Mouse (Mus musculus) midbrain, embryonic 14.5 days (tissue): Measurements from ENCODE around the gene Faap24. TPM values are rescaled to one million over a fixed set of nuclear protein-coding genes. Genes with fewer than 3 reads are reported as not detected.

Experiments
- ATAC-seq: fragments of 200-750 bp; cut with Nextera tagmentation; 2 replicates; pipeline ENCODE4 v1.8.0; 2017; ENCODE audit warnings: moderate number of reproducible peaks, moderate library complexity; ENCODE audit not compliant: low FRiP score, low TSS enrichment
- DNase-seq: peaks from one replicate; pipeline ENCODE4 v3.0.0-alpha.2; 2015
- H3K27ac ChIP-seq: fragments of 300-500 bp; sonication (generic); replicated peaks from 2 replicates; pipeline ENCODE4 v1.5.1; 2014; ENCODE audit warnings: mild to moderate bottlenecking, low read depth, low read length, moderate library complexity
- H3K27me3 ChIP-seq: fragments of 300-500 bp; sonication (generic); 2 replicates; pipeline ENCODE4 v1.6.1; 2014; ENCODE audit warnings: low read length, control low read depth, mixed read lengths; ENCODE audit not compliant: control insufficient read depth, insufficient read depth
- H3K36me3 ChIP-seq: fragments of 300-500 bp; sonication (generic); 2 replicates; pipeline ENCODE4 v1.6.1; 2014; ENCODE audit warnings: low read length, control low read depth; ENCODE audit not compliant: control insufficient read depth, insufficient read depth
- H3K4me1 ChIP-seq: fragments of 300-500 bp; sonication (generic); 2 replicates; pipeline ENCODE4 v1.6.1; 2014; ENCODE audit warnings: mild to moderate bottlenecking, antibody characterized with exemption, low read length, control low read depth; ENCODE audit not compliant: control insufficient read depth, insufficient read depth
- H3K4me2 ChIP-seq: fragments of 300-500 bp; sonication (generic); 2 replicates; pipeline ENCODE4 v1.6.1; 2014; ENCODE audit warnings: mild to moderate bottlenecking, low read length, moderate library complexity
- H3K4me3 ChIP-seq: fragments of 300-500 bp; sonication (generic); replicated peaks from 2 replicates; pipeline ENCODE4 v1.5.1; 2014; ENCODE audit warnings: low read depth, low read length
- H3K9ac ChIP-seq: fragments of 300-500 bp; sonication (generic); replicated peaks from 2 replicates; pipeline ENCODE4 v1.6.1; 2014; ENCODE audit warnings: mild to moderate bottlenecking, low read length, moderate library complexity
- H3K9me3 ChIP-seq: fragments of 300-500 bp; sonication (generic); 2 replicates; pipeline ENCODE4 v1.6.1; 2016; ENCODE audit warnings: low read length, control low read depth, mixed read lengths; ENCODE audit not compliant: control insufficient read depth
- WGBS: fragments of 180-500 bp; shearing (Covaris S2); extraction: QIAGEN DNeasy Blood & Tissue Kit; methylation state at CpG from one replicate; pipeline ENCODE4 v1.1.7; 2014; 5-methylcytosine and 5-hydroxymethylcytosine counted together
- polyA plus RNA-seq: library from polyadenylated mRNA; unstranded; fragments of >200 nt; fragmentation: Nextera tagmentation; extraction: Ambion mirVana; gene quantifications from 2 replicates; pipeline ENCODE4 v1.2.1, GENCODE M21; 2014

Gene Faap24
- polyA plus RNA-seq, 1 experiment from 2014 or later, result 19.1 TPM

- no peak overlapping the region for H3K4me3 ChIP-seq
- H3K27me3 ChIP-seq, result no peaks in the 10 kb centered on the region
- no peak for ATAC-seq
- DNase-seq, result peak; percentile 29
- 87% methylated on average over 9 of the region's 9 CpGs for WGBS
- H3K4me1 ChIP-seq, result no peaks in the 10 kb centered on the region
- H3K27ac ChIP-seq, result no peak overlapping the region
- no peaks in the 10 kb centered on the region for H3K36me3 ChIP-seq
- H3K9me3 ChIP-seq, result no peaks in the 10 kb centered on the region
- H3K9ac ChIP-seq, result no peak overlapping the region
- no peak overlapping the region for H3K4me2 ChIP-seq
Observed at GRCm38 (mm10) chr7:35376623-35377022, 20.0 kb downstream of the Faap24 start.

- H3K36me3 ChIP-seq, result no peaks in the 10 kb centered on the region
- H3K27me3 ChIP-seq, result no peaks in the 10 kb centered on the region
- no peak overlapping the region for H3K4me2 ChIP-seq
- no peak overlapping the region for H3K27ac ChIP-seq
- no peaks in the 10 kb centered on the region for H3K4me1 ChIP-seq
- no peaks in the 10 kb centered on the region for H3K9me3 ChIP-seq
- WGBS, result 84% methylated on average over 7 of the region's 7 CpGs
- H3K9ac ChIP-seq, result no peak overlapping the region
- no peak for ATAC-seq
- DNase-seq, result no peak
- H3K4me3 ChIP-seq, result no peak overlapping the region
Observed at GRCm38 (mm10) chr7:35374265-35374664, 22.4 kb downstream of the Faap24 start.

GRCm38 (mm10) chr7:35373146-35373989 is 23.3 kb downstream of the Faap24 start:
- H3K27ac ChIP-seq, result no peak overlapping the region
- H3K4me2 ChIP-seq, result no peak overlapping the region
- DNase-seq (no peak), ATAC-seq (no peak)
- H3K9ac ChIP-seq, result no peak overlapping the region
- no peaks in the 10 kb centered on the region for H3K36me3 ChIP-seq
- no peaks in the 10 kb centered on the region for H3K27me3 ChIP-seq
- H3K4me3 ChIP-seq, result no peak overlapping the region
- H3K4me1 ChIP-seq, result no peaks in the 10 kb centered on the region
- WGBS, result 62% methylated on average over 16 of the region's 16 CpGs
- no peaks in the 10 kb centered on the region for H3K9me3 ChIP-seq

- Histone ChIP-seq H3K27ac (no peak overlapping the region), H3K4me2 (no peak overlapping the region), H3K36me3 (no peaks in the 10 kb centered on the region), H3K9ac (no peak overlapping the region), H3K27me3 (no peaks in the 10 kb centered on the region), H3K4me3 (no peak overlapping the region), H3K9me3 (no peaks in the 10 kb centered on the region), H3K4me1 (no peaks in the 10 kb centered on the region)
- ATAC-seq, result no peak
- no peak for DNase-seq
- WGBS, result 93% methylated on average over 14 of the region's 14 CpGs
Observed at GRCm38 (mm10) chr7:35372483-35373017, 24.1 kb downstream of the Faap24 start.

- no peaks in the 10 kb centered on the region for H3K27me3 ChIP-seq
- 11% methylated on average over 14 of the region's 14 CpGs for WGBS
- H3K4me3 ChIP-seq, result no peak overlapping the region
- no peak overlapping the region for H3K9ac ChIP-seq
- DNase-seq (peak; percentile 33), ATAC-seq (no peak)
- H3K4me2 ChIP-seq, result no peak overlapping the region
- H3K36me3 ChIP-seq, result no peaks in the 10 kb centered on the region
- H3K9me3 ChIP-seq, result no peaks in the 10 kb centered on the region
- no peaks in the 10 kb centered on the region for H3K4me1 ChIP-seq
- no peak overlapping the region for H3K27ac ChIP-seq
Observed at GRCm38 (mm10) chr7:35371096-35371495, 25.5 kb downstream of the Faap24 start.

GRCm38 (mm10) chr7:35365161-35365910 is 31.3 kb downstream of the Faap24 start:
- Histone ChIP-seq H3K27ac (no peak overlapping the region), H3K9ac (no peak overlapping the region), H3K36me3 (no peaks in the 10 kb centered on the region), H3K4me1 (no peaks in the 10 kb centered on the region), H3K9me3 (no peaks in the 10 kb centered on the region), H3K4me2 (no peak overlapping the region), H3K4me3 (no peak overlapping the region), H3K27me3 (no peaks in the 10 kb centered on the region)
- DNase-seq, result no peak
- 83% methylated on average over 12 of the region's 12 CpGs for WGBS
- ATAC-seq, result no peak

- no peak overlapping the region for H3K9ac ChIP-seq
- H3K4me2 ChIP-seq, result no peak overlapping the region
- H3K9me3 ChIP-seq, result no peaks in the 10 kb centered on the region
- DNase-seq, result no peak
- H3K36me3 ChIP-seq, result no peaks in the 10 kb centered on the region
- ATAC-seq, result no peak
- H3K4me3 ChIP-seq, result no peak overlapping the region
- WGBS, result 81% methylated on average over 5 of the region's 5 CpGs
- no peaks in the 10 kb centered on the region for H3K4me1 ChIP-seq
- H3K27me3 ChIP-seq, result no peaks in the 10 kb centered on the region
- H3K27ac ChIP-seq, result no peak overlapping the region
Observed at GRCm38 (mm10) chr7:35362868-35363267, 33.8 kb downstream of the Faap24 start.

GRCm38 (mm10) chr7:35362253-35362652 is 34.4 kb downstream of the Faap24 start:
- ATAC-seq (no peak), DNase-seq (no peak)
- WGBS, result 83% methylated on average over 5 of the region's 5 CpGs
- H3K27ac ChIP-seq, result no peak overlapping the region
- no peak overlapping the region for H3K9ac ChIP-seq
- no peaks in the 10 kb centered on the region for H3K9me3 ChIP-seq
- H3K27me3 ChIP-seq, result no peaks in the 10 kb centered on the region
- H3K4me2 ChIP-seq, result no peak overlapping the region
- H3K4me3 ChIP-seq, result no peak overlapping the region
- no peaks in the 10 kb centered on the region for H3K4me1 ChIP-seq
- no peaks in the 10 kb centered on the region for H3K36me3 ChIP-seq
